Mouse (Mus musculus) bone marrow, adult 2 months (tissue): ENCODE results near the gene Crb1.

ENCODE experiments used
- CTCF ChIP-seq: fragments of 200-500 bp; IDR thresholded peaks from 2 replicates; pipeline ENCODE4 v1.5.1; 2011; ENCODE audit warnings: low read length, control low read depth; ENCODE audit not compliant: control insufficient read depth, insufficient read depth
- POLR2A ChIP-seq: fragments of 200-500 bp; IDR thresholded peaks from 2 replicates; pipeline ENCODE4 v1.6.1; 2011; ENCODE audit warnings: low read depth, mild to moderate bottlenecking, control low read depth, low read length, borderline replicate concordance; ENCODE audit not compliant: control insufficient read depth

GRCm38 (mm10) chr1:139192635-139193034, 184.3 kb downstream of the Crb1 start:
- TF ChIP-seq POLR2A = no peak
- no peak for TF ChIP-seq CTCF
